Mouse (Mus musculus) E14TG2a.4 (cell line): ENCODE measurements around the gene Tcf23.

Source experiments
- H3K27me3 ChIP-seq: 2 replicates; pipeline ENCODE4 v1.6.1; 2014; ENCODE audit warnings: low read length, control low read depth; ENCODE audit not compliant: insufficient read depth
- H3K36me3 ChIP-seq: 2 replicates; pipeline ENCODE4 v1.6.1; 2014; ENCODE audit warnings: low read length, control low read depth; ENCODE audit not compliant: insufficient read depth
- H3K4me1 ChIP-seq: replicated peaks from 2 replicates; pipeline ENCODE4 v1.6.1; 2014; ENCODE audit warnings: low read depth, low read length, control low read depth
- H3K4me3 ChIP-seq: replicated peaks from 2 replicates; pipeline ENCODE4 v1.5.1; 2014; ENCODE audit warnings: mild to moderate bottlenecking, low read length
- H3K9me3 ChIP-seq: 2 replicates; pipeline ENCODE4 v1.6.1; 2014; ENCODE audit warnings: low read length, control low read depth
- CTCF ChIP-seq: conservative IDR thresholded peaks from 2 replicates; pipeline ENCODE4 v1.5.1; 2014; ENCODE audit warnings: low read length
- NANOG ChIP-seq: IDR thresholded peaks from 2 replicates; pipeline ENCODE4 v1.6.1; 2014; ENCODE audit warnings: borderline replicate concordance, low read length, mixed read lengths
- POU5F1 ChIP-seq: IDR thresholded peaks from 2 replicates; pipeline ENCODE4 v1.6.1; 2014; ENCODE audit warnings: low read length, borderline replicate concordance

The Tcf23 gene

DNA sequence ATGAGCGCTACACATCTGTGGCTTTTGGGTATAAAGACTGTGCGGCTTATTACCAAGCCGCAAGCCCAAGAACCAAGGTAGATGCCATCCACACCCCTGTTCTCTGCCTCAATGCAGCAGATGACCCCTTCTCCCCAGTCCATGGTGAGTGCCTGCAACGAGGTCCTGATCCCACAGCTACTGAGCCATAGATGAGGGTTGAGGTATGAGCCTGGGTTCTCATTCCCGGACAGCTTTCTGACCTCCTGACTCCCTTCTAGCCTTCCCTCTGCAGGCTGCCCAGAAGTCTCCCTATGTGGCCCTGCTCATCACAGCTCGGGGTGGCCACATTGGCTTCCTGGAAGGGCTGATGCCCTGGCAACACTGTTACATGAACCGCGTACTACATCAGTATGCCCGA lies 13.9 kb upstream of the Tcf23 start:
- Histone ChIP-seq H3K4me1 (peaks cover 47% of the 10 kb centered on the region), H3K27me3 (no peaks in the 10 kb centered on the region), H3K9me3 (no peaks in the 10 kb centered on the region), H3K36me3 (peaks cover 72% of the 10 kb centered on the region), H3K4me3 (no peak overlapping the region)
- no peak for TF ChIP-seq POU5F1
- TF ChIP-seq CTCF: no peak
- TF ChIP-seq NANOG: no peak

DNA sequence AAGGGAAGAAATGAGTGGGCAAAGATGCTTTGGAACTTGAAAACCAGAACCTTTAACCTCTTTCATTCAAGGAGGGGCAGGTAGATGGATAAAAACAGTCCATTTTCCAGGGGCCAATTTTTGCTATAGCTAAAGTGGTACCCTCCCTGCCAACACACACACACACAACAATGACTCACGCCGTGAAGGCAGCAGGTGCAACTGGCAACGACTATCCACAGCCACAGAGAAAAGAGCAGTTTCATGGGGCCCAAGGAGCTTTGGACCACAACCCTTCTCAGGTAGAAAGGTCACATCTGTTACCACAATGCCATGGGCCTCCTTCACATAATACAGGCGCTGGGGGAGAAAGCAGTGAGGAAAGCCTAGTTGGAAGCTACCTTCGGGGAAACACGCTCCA lies 12.7 kb upstream of the Tcf23 start:
- Histone ChIP-seq H3K4me3 (no peak overlapping the region), H3K27me3 (no peaks in the 10 kb centered on the region), H3K36me3 (peaks cover 72% of the 10 kb centered on the region), H3K4me1 (peaks cover 40% of the 10 kb centered on the region), H3K9me3 (no peaks in the 10 kb centered on the region)
- no peak for TF ChIP-seq NANOG

DNA sequence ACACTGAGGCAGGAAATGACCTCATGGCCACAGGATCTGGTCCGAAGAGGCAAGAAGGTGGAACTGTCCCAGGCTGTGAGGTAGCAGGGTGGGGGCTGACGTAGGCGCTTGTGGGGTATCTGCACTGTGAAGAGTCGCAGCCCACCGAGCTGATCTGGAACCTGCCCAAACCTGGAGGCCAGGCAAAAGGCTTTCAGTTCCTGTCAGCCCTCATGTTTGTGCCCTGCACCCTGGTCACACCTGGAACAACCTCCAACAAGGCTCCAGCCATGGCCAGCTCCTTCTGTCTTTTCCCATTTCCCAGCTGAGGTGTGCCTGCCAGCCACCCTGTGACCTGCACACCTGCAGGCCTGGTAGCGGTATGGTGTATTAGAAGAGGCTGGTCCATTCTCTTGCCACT lies 10.6 kb upstream of the Tcf23 start:
- Histone ChIP-seq H3K36me3 (peaks cover 56% of the 10 kb centered on the region), H3K4me3 (no peak overlapping the region), H3K9me3 (no peaks in the 10 kb centered on the region), H3K27me3 (no peaks in the 10 kb centered on the region), H3K4me1 (peaks cover 36% of the 10 kb centered on the region)
- TF ChIP-seq POU5F1: no peak
- TF ChIP-seq CTCF: no peak
- TF ChIP-seq NANOG: no peak

DNA sequence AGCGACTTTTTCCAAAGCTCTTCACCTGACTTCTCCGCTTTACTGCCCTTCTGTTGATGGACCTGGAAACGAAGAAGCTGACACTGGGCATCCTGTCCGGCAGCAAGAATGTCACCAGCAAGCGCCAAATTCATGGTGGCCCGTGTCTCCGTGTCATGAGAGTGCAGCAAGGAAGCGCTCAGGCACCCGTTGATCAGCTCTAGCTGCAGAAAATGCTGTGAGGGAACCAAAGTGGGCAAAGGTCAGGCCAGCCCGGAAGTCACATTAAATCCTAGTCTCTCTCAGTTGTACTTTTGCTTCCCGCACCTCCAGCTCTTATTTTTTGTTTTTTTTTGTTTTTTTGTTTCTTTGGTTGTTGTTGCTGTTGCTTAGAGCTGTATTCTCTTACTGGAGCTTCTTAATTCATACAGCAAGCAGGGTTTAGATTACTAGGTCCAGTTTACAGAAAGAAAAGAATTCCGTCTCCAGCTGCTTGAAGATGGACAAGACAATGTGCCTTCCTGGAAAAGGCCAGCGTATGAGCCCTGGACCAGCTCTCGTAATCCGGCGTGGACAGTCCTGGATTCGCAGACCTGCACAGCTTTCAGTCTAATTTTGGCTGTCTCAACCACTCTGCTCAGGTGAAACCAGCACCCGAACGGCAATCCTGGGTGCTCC lies 9.1 kb upstream of the Tcf23 start:
- peaks cover 36% of the 10 kb centered on the region for H3K4me1 ChIP-seq

DNA sequence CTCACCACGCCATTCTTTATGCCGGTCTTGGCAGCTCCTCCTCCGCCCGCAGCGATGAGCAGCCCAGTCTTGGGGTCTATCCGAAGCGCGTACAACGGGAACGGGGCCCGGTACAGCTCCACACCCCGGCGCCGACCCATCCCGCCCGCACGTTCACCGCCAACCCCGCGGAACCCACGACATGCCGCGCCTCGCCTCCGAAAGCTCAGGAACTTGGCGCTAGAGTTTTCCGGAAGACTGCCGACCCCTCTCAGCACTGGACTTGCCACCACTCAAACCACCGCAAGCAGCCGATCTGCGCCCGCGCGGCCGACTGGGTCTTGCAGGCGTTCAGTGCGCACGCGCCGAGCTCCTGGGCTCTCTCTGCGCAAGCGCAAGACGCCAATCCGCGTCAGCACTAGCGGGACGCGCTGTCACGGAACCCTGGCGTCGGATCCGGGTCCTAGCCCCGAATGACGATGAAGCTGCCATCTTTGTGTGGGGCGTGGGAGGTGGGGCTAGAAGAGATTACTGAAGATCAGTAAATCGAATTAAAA lies 8.4 kb upstream of the Tcf23 start, which contains the start of gene Preb:
Preb (minus strand) TSS at position 396 of the 536 bp plus-strand sequence.
- Histone ChIP-seq H3K9me3 (no peaks in the 10 kb centered on the region), H3K27me3 (0 out of 2 replicates have a peak, but pooled peaks cover 4% of the 10 kb centered on the region), H3K36me3 (peaks cover 34% of the 10 kb centered on the region), H3K4me1 (peaks cover 31% of the 10 kb centered on the region), H3K4me3 (peak within 1 kb of the TSS; percentile 96)
- no peak for TF ChIP-seq POU5F1

More for the DNA sequence above, 9.1 kb upstream of the Tcf23 start:
- TF ChIP-seq CTCF (no peak), POU5F1 (no peak), NANOG (no peak)
- Histone ChIP-seq H3K27me3 (0 out of 2 replicates have a peak, but pooled peaks cover 4% of the 10 kb centered on the region), H3K36me3 (peaks cover 42% of the 10 kb centered on the region), H3K9me3 (no peaks in the 10 kb centered on the region), H3K4me3 (peak overlapping the region; percentile 96)

DNA sequence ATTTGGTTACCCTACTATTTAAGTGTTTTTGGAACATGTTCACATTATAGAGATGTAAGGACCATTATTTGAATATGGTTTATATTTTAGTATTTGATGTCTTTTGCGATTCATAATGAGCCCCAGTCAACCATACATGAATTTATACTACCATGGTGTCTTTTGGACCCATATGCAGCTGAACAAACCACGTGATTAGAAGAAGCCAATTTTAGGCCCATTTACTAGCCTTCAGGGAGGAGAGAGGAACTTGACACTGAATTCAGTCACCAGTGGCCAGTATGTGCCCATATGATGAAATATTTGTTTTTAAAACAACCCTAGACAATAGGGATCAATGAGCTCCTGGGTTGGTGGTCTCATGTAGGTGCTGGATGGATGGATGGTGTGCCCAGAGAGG lies 7.6 kb upstream of the Tcf23 start:
- TF ChIP-seq NANOG (no peak), POU5F1 (no peak), CTCF (no peak)
- Histone ChIP-seq H3K4me3 (peak overlapping the region; percentile 96; the same call in 1 of the 2 replicates), H3K9me3 (no peaks in the 10 kb centered on the region), H3K4me1 (peaks cover 23% of the 10 kb centered on the region), H3K27me3 (peaks cover 10% of the 10 kb centered on the region; the same call in 1 of the 2 replicates), H3K36me3 (peaks cover 27% of the 10 kb centered on the region)

DNA sequence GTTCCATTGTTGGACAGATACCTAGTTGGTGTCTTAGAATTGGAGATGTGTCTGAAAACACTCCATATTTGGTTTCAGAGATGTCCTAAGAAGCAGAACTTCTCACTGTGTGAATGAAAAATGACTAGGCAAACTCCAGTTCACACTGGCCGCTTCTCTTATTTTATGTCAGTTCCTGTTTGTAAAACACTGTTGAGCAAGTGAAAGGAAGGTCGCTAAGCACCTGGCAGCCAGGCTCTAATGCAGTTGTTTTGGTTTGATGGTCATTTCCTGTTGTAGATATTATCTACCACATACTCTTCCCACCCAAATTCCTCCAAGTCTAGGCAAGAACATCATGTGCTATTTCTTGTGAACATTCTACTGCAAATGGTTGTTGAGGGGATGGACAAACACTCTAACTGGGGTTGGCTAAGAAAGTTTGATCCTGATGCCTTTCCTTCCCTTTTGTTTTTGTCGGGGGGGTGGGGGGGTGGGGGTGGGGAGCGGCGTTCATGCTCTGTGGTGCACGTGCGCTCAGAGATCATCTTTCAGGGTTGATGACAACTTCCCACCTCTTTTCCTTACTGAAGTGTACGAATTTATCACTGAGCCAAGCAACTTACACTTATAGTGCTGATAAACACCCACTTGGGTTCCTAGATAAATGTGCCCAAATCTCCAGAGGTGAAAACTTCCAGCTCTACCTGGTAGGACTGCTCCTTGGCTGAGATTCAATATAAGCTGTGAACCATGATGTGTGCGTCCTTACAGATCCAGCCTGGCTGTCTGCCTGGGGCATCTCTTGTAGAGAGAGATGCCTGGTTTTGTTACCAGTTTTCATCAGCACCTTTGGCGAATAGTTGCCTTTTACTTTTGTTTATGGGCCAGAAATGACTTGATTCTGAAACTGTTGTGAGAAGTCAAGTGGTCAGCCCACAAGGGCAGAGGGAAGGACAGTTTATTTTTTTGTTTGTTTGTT lies 6.6 kb upstream of the Tcf23 start:
- H3K4me3 ChIP-seq: no peak overlapping the region
- H3K4me1 ChIP-seq: peaks cover 20% of the 10 kb centered on the region
- peaks cover 11% of the 10 kb centered on the region; the same call in 1 of the 2 replicates for H3K27me3 ChIP-seq
- TF ChIP-seq POU5F1 (no peak), NANOG (no peak), CTCF (no peak)
- H3K36me3 ChIP-seq: peaks cover 23% of the 10 kb centered on the region
- H3K9me3 ChIP-seq: no peaks in the 10 kb centered on the region

DNA sequence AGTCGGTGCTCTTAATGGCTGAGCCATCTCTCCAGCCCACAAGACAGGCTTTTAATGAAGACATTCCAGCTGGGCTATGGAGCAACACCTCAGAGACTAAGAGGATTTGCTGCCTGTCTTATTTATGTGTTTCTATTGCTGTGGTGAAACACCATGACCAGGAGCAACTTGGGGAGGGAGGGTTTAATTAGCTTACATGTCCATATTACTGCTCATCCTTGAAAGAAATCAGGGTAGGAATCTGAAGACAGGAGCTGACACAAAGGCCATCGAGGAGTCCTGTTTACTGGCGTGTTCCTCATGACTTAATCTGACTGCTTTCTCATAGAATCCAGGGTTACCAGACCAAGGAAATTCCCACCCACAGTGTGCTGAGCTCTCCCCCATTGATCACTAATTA lies 4.5 kb upstream of the Tcf23 start:
- Histone ChIP-seq H3K36me3 (peaks cover 4% of the 10 kb centered on the region), H3K4me1 (peaks cover 14% of the 10 kb centered on the region), H3K27me3 (peaks cover 18% of the 10 kb centered on the region; the same call in 1 of the 2 replicates), H3K9me3 (no peaks in the 10 kb centered on the region), H3K4me3 (no peak overlapping the region)
- TF ChIP-seq NANOG (no peak), POU5F1 (no peak), CTCF (no peak)
